Mouse (Mus musculus): Measurements from ENCODE around the gene Scn5a. TPM values are rescaled to one million over a fixed set of nuclear protein-coding genes. Genes with fewer than 3 reads are reported as not detected.
A peak's percentile ranks its signal among the peaks of the same experiment; 100 is the strongest.

The Scn5a gene
- polyA plus RNA-seq, 1 experiment = 9.8 TPM

DNA sequence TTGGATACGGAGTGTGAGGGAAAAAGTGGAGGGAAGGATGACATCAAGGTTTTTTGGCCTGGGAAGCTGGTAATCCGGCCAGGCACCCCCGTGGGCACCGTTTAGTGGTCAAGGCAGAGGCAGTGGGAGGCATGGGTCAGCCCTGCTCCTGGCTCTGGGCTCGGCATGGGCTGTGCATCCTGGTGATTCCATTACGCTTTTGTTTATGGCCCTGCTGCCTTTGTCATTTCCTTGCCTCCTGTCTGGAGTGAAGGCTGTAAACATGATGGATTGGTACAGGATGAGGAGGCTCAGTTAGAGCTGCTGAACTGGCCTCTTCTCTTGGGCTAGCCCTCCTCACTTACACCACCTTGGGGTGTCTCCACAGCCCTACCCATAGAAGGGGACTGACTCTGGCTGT lies 101.1 kb downstream of the Scn5a start:
- 0 out of 2 replicates have a peak, but pooled peaks cover 5% of the 10 kb centered on the region for H3K4me1 ChIP-seq (ENCODE audit: control insufficient read depth, insufficient read depth, low read length)
- whole genome bisulfite sequencing = 21% methylated on average over 6 of the region's 6 CpGs
- TF ChIP-seq POLR2A (IDR thresholded peaks at IDR 0.05; ENCODE audit: borderline replicate concordance, extremely low read depth, low read depth, low read length) = no peak
- no peak overlapping the region for H3K4me3 ChIP-seq (replicated peaks; ENCODE audit: extremely low read depth, low read depth, low read length)
- no peak for DNase-seq

DNA sequence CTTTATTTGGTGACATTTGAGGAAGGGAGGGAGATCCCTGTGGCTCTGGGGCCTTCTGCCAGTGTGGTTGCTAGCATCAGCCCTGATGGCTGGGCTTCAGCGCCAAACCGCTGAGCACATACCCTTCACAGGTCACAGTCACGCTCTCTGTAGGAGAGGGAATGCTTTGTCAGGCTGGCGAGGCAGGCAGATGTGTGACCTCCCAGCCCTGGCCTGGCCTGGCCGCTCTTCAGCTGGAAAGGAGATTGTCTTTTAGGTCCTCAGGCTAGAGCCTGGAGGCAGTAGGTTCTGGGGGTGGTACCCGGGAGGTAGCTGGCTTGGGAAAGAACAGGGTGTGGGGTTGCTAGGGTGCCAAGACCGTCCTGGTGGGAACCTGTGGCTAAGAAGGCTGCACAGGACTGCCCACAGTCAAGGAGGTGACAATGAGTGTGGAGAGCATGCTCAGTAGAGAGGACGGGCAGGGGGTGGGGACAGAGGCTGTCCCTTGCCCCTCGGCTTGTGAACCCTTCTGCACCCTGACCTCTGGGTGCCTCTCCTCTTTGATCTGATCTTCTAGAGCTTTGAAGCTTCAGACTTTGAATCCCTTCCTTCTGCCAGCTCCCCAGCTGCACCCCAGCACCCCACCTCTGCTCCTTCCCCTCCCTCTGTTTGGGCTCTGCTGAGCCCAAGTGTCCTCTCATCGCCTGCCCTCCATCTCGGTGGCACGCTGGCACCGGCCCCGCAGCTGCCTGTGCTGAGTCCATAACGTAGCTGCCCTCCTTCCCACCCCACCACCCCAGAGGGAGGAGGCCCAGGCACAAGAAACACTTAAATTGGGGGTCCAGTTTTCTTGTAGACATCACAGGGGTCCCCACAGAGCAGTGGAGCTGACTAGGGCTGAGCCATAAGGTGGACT lies 103.9 kb downstream of the Scn5a start:
- H3K4me1 ChIP-seq (ENCODE audit: control insufficient read depth, insufficient read depth, low read length) = 0 out of 2 replicates have a peak, but pooled peaks cover 5% of the 10 kb centered on the region
- no peak overlapping the region for H3K4me3 ChIP-seq (replicated peaks; ENCODE audit: extremely low read depth, low read depth, low read length)
- no peak for DNase-seq
- WGBS = 49% methylated on average over 15 of the region's 15 CpGs
- TF ChIP-seq CTCF (IDR thresholded peaks at IDR 0.05; ENCODE audit: insufficient read depth, low read length) (no peak), POLR2A (IDR thresholded peaks at IDR 0.05; ENCODE audit: borderline replicate concordance, extremely low read depth, low read depth, low read length) (no peak)

DNA sequence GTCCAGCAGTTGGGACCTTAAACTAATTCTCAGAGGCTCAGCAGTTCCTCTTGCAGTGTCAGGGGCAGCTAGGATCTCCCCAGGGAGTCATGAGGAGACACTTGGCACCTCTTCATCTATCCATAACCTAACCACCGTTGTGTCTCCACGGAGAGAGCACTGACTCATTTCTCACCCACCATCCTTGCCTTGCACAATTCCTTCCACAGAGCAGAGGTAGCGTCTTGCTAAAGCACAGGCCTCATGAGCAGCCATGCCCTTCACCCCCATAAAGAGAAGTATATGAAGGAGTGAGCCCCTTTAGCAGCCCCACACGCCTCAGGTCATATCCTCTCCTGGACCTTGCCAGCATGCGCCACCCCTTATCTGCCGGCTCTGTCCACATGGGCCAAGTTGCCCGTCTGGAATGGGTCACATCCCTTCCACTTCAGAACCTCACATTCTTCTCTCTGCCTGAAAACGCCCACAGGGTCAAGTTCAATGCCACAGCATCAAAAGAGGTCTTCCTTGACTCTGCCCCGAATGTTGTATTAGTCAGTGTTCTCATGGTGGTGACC lies 105.1 kb downstream of the Scn5a start:
- 0 out of 2 replicates have a peak, but pooled peaks cover 5% of the 10 kb centered on the region for H3K4me1 ChIP-seq (ENCODE audit: control insufficient read depth, insufficient read depth, low read length)
- no peak for DNase-seq
- H3K4me3 ChIP-seq (replicated peaks; ENCODE audit: extremely low read depth, low read depth, low read length) = no peak overlapping the region
- WGBS = 68% methylated on average over 9 of the region's 9 CpGs
- TF ChIP-seq CTCF (IDR thresholded peaks at IDR 0.05; ENCODE audit: insufficient read depth, low read length) (no peak), POLR2A (IDR thresholded peaks at IDR 0.05; ENCODE audit: borderline replicate concordance, extremely low read depth, low read depth, low read length) (no peak)

DNA sequence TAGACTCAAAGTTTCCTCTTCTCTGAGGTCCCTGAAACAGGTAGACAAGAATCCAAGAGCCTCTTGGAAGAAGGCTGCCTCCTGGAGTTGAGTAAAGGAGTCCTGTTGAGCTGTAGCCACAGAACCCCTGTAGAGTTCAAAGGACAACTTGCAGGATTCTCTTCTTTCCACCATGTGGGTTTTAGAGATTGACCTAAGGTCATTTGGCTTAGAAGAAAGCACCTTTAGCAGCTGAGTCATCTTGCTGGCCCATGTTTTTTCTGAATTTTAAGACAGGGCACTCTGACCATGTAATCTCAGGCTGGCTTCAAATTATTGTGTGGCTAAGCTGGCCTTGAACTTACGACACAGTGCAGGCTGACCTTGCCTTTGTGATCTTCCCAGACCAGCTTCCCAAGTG lies 105.8 kb downstream of the Scn5a start:
- 92% methylated on average over 1 of the region's 1 CpGs for WGBS
- TF ChIP-seq POLR2A (IDR thresholded peaks at IDR 0.05; ENCODE audit: borderline replicate concordance, extremely low read depth, low read depth, low read length) (no peak), CTCF (IDR thresholded peaks at IDR 0.05; ENCODE audit: insufficient read depth, low read length) (no peak)
- H3K4me3 ChIP-seq (replicated peaks; ENCODE audit: extremely low read depth, low read depth, low read length) = no peak overlapping the region
- H3K4me1 ChIP-seq (ENCODE audit: control insufficient read depth, insufficient read depth, low read length) = 0 out of 2 replicates have a peak, but pooled peaks cover 3% of the 10 kb centered on the region
- no peak for DNase-seq

DNA sequence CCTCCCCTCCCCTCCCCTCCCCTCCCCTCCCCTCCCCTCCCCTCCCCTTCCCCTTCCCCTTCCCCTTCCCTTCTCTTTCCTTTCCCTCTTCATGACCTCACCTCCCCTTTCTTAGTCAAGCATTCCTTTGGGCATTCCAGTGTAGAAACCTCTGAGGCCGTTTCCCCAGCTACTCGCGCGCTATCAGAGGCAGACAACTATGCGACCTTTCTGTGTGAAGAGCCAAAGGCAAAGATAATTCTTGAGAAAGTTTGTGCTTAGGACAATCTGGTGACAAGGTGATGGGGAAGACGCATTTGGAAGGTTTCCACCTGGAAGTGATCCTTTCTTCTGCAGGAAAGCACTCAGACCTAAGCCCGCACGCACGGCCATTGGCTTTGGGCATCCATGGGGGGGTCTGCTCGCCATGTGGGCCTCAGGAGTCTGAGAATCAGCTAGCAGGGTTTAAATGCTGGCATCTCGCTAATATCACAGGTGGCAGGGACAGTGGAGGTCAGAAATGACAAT lies 106.4 kb downstream of the Scn5a start:
- H3K4me1 ChIP-seq (ENCODE audit: control insufficient read depth, insufficient read depth, low read length) = no peaks in the 10 kb centered on the region
- no peak overlapping the region for H3K4me3 ChIP-seq (replicated peaks; ENCODE audit: extremely low read depth, low read depth, low read length)
- DNase-seq = no peak
- TF ChIP-seq POLR2A (IDR thresholded peaks at IDR 0.05; ENCODE audit: borderline replicate concordance, extremely low read depth, low read depth, low read length) (no peak), CTCF (IDR thresholded peaks at IDR 0.05; ENCODE audit: insufficient read depth, low read length) (no peak)
- WGBS = 65% methylated on average over 11 of the region's 11 CpGs

DNA sequence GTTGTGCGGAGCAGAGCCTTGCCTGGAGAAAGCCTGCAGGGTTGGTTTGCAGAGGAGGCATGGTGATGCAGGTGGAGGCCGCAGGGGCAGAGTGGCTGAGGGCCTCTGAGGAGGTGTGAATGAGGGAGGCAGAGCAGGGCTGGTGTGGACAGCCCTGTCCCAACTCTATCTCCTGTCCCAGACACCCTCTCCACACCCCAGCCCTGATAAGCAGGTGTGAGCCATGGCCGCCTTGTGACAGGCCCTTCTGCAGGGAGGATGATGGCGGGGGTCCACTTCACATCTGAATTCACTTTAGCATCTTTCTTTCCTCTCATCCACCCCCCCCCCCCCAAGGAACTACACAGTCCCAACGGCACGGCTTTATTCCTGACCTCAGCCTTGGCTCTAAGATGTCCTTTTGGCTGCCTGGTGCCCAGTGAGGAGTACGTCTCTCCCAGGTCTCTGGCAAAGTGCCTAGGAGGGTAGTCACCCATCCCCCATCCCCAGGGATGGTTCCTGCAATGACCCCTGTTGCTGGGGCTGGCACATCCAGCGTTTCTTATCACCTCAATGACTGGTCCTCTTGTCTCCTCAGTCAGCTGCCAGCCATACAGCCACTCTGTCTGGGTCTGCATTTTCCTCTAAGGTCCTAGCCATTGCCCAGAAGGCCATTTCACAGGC lies 109.0 kb downstream of the Scn5a start:
- Histone ChIP-seq H3K4me3 (replicated peaks; ENCODE audit: extremely low read depth, low read depth, low read length) (no peak overlapping the region), H3K4me1 (ENCODE audit: control insufficient read depth, insufficient read depth, low read length) (no peaks in the 10 kb centered on the region)
- no peak for DNase-seq
- no peak for TF ChIP-seq CTCF (IDR thresholded peaks at IDR 0.05; ENCODE audit: insufficient read depth, low read length)
- no peak for TF ChIP-seq POLR2A (IDR thresholded peaks at IDR 0.05; ENCODE audit: borderline replicate concordance, extremely low read depth, low read depth, low read length)
- WGBS = 80% methylated on average over 8 of the region's 8 CpGs

DNA sequence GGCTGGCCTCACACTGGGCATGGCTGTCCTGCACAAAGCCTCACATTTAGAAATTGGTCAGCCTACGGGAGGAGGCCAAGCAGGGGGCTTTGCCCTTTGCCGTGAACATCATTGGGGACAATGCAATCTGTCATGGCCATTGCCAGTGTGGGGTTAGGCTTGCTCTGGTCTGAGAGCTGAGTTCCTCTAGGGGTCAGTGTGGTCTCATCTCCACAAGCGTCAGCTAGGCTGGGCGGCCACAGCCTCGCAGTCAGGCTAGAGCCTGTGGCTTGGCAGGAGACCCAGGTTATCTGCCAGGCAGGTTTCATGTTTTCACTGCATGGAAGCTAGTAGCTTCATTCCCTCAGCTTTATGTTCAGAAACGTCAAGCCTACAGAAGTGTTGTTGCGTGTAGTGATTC lies 113.2 kb downstream of the Scn5a start:
- Histone ChIP-seq H3K4me1 (ENCODE audit: control insufficient read depth, insufficient read depth, low read length) (no peaks in the 10 kb centered on the region), H3K4me3 (replicated peaks; ENCODE audit: extremely low read depth, low read depth, low read length) (no peak overlapping the region)
- no peak for DNase-seq
- TF ChIP-seq CTCF (IDR thresholded peaks at IDR 0.05; ENCODE audit: insufficient read depth, low read length) (peak; percentile 33; the same call in 1 of the 2 replicates), POLR2A (IDR thresholded peaks at IDR 0.05; ENCODE audit: borderline replicate concordance, extremely low read depth, low read depth, low read length) (no peak)
- WGBS = 59% methylated on average over 7 of the region's 7 CpGs

DNA sequence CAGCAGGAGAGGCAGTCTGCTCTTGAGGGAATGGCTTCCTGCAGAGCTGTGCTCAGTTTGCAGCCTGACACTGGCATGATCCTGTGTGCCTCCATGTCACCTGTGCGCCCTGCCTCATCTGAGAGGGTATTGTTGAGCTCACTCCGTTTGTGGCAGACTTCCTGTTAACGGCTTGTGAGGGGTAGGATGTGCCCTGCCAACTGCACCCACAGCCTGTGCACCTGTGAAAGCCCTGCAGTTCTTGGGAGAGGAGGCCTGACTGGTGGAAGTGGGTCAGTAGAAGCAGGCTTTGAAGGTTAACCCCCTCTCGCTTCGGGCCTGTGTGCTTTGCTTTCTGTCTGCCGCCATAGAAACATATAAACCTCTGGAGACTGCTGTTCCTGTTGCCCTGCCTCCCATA lies 113.8 kb downstream of the Scn5a start:
- 83% methylated on average over 6 of the region's 6 CpGs for WGBS
- DNase-seq = no peak
- TF ChIP-seq POLR2A (IDR thresholded peaks at IDR 0.05; ENCODE audit: borderline replicate concordance, extremely low read depth, low read depth, low read length) (no peak), CTCF (IDR thresholded peaks at IDR 0.05; ENCODE audit: insufficient read depth, low read length) (no peak)
- H3K4me3 ChIP-seq (replicated peaks; ENCODE audit: extremely low read depth, low read depth, low read length) = no peak overlapping the region
- no peaks in the 10 kb centered on the region for H3K4me1 ChIP-seq (ENCODE audit: control insufficient read depth, insufficient read depth, low read length)

DNA sequence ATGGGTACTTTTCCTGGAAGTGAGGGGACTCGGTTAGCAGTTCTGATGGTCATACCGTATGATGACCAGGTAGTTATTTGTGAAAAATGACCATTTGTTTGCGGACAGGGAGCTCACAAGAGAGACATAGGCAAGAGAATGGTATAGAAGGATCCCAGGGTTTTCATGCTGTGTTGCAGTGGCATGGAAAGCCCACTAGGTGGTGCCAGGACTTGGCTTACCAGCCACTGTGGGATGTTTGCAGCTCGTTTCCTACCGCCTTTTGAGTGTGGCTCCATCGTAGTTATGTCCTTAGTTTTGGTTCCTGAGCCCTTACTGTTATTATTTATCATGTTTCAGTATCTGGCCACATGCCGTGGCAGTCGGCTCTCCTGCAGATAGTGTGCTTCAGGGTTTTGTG lies 118.4 kb downstream of the Scn5a start:
- H3K4me3 ChIP-seq (replicated peaks; ENCODE audit: extremely low read depth, low read depth, low read length) = no peak overlapping the region
- peak; percentile 40 for DNase-seq
- no peaks in the 10 kb centered on the region for H3K4me1 ChIP-seq (ENCODE audit: control insufficient read depth, insufficient read depth, low read length)
- TF ChIP-seq POLR2A (IDR thresholded peaks at IDR 0.05; ENCODE audit: borderline replicate concordance, extremely low read depth, low read depth, low read length) = no peak
- peak; percentile 95 for TF ChIP-seq CTCF (IDR thresholded peaks at IDR 0.05; ENCODE audit: insufficient read depth, low read length)
- WGBS = 42% methylated on average over 8 of the region's 8 CpGs
